11 mouse cellular contexts compared by ENCODE assay signal in genomic region chr1:74025651-74026226, GRCm38 (mm10).
A peak's percentile ranks its signal among the peaks of the same experiment; 100 is the strongest.
DNase-seq lines count a peak whose midpoint lies in the region; ATAC-seq and TF ChIP-seq lines count a peak whose summit lies in the region.
"Had no signal": no experiment of that assay in that cellular context is flagged by ENCODE, and none has a peak within 500 bp of the region (broad histone marks: within the 10 kb centered on the region; RNA-seq: fewer than 3 reads in every experiment).

No protein-coding gene starts in this region.

- no peak for TF ChIP-seq CTCF in spleen, adult 2 months (IDR thresholded peaks at IDR 0.05; ENCODE audit: extremely low read depth, insufficient read depth, insufficient read length, insufficient replicate concordance)
- no peak for TF ChIP-seq CTCF in stomach, postnatal 0 days (IDR thresholded peaks at IDR 0.05; ENCODE audit: low read depth)

- 34% methylated on average over 4 of the region's 4 CpGs for WGBS in heart, embryonic 14.5 days
- 42% methylated on average over 4 of the region's 4 CpGs for WGBS in spleen, adult 2 months
- WGBS in stomach, postnatal 0 days: 28% methylated on average over 4 of the region's 4 CpGs

- 0 out of 2 replicates have a peak, but pooled peaks cover 4% of the 10 kb centered on the region for H3K36me3 ChIP-seq in heart, embryonic 14.5 days (ENCODE audit: control insufficient read depth, insufficient read depth, low read length)
- H3K36me3 ChIP-seq in spleen, adult 2 months (ENCODE audit: control insufficient read depth, insufficient read depth, low read length): no peaks in the 10 kb centered on the region
- H3K36me3 ChIP-seq in stomach, postnatal 0 days (ENCODE audit: control insufficient read depth, insufficient read depth, low read length): no peaks in the 10 kb centered on the region
- H3K36me3 ChIP-seq: limb, embryonic 13.5 days had no signal

- no peak for TF ChIP-seq POLR2A in spleen, adult 2 months (IDR thresholded peaks at IDR 0.05; ENCODE audit: low read depth, low read length)

- TF ChIP-seq EP300 in stomach, postnatal 0 days (optimal IDR thresholded peaks at IDR 0.05): no peak

- peak overlapping the region; percentile 55; the same call in 1 of the 2 replicates for H3K9ac ChIP-seq in heart, embryonic 14.5 days (ENCODE audit: low read length)
- no peak overlapping the region for H3K9ac ChIP-seq in stomach, postnatal 0 days (ENCODE audit: low read length)
- H3K9ac ChIP-seq: limb, embryonic 13.5 days had no signal

- no peak for ATAC-seq in heart, embryonic 14.5 days (ENCODE audit: insufficient number of reproducible peaks, insufficient read depth, low FRiP score, low read depth)
- no peak for ATAC-seq in stomach, postnatal 0 days (ENCODE audit: low FRiP score, low TSS enrichment)
- ATAC-seq: inflammation-experienced regulatory T-cells, adult 6 months had no signal

- DNase-seq in heart, adult 9 months (ENCODE audit: low spot score in 2 of 2): no peak
- no peak for DNase-seq in spleen, adult 2 months (ENCODE audit: low read depth in 1 of 2, low spot score in 2 of 2)
- no peak for DNase-seq in spleen, postnatal 14 days (ENCODE audit: low spot score in 2 of 2)
- peak; percentile 74 for DNase-seq in kidney, postnatal 10 days
- DNase-seq in stomach, postnatal 0 days (ENCODE audit: low spot score): no peak
- no peak for DNase-seq in spleen, postnatal 4 days (ENCODE audit: low spot score in 2 of 2)
- no peak for DNase-seq in cerebellum, adult 9-10 months
- DNase-seq: cerebellum, postnatal 25 days had no signal

- no peak overlapping the region for H3K4me3 ChIP-seq in heart, embryonic 14.5 days (ENCODE audit: control insufficient read depth in 1 of 2, insufficient read depth in 1 of 2, low read depth in 1 of 2, low read length in 2 of 2)
- no peak overlapping the region for H3K4me3 ChIP-seq in spleen, adult 2 months (ENCODE audit: extremely low read depth, insufficient read depth, insufficient read length)
- H3K4me3 ChIP-seq in stomach, postnatal 0 days (ENCODE audit: low read depth, low read length): no peak overlapping the region
- H3K4me3 ChIP-seq: limb, embryonic 13.5 days had no signal

- H3K27me3 ChIP-seq in heart, embryonic 14.5 days (ENCODE audit: control insufficient read depth, insufficient read depth, low read length): no peaks in the 10 kb centered on the region
- no peaks in the 10 kb centered on the region for H3K27me3 ChIP-seq in spleen, adult 2 months (ENCODE audit: control insufficient read depth, insufficient read depth, low read length)
- H3K27me3 ChIP-seq in stomach, postnatal 0 days (ENCODE audit: control insufficient read depth, insufficient read depth, low read length): no peaks in the 10 kb centered on the region
- H3K27me3 ChIP-seq: limb, embryonic 13.5 days had no signal

- peak overlapping the region in 1 of 2 experiments; percentile 83; a peak in 2 of 4 replicates for H3K27ac ChIP-seq in heart, embryonic 14.5 days (replicated peaks in 1 of 2; ENCODE audit: control insufficient read depth in 1 of 2, insufficient read depth in 1 of 2, low read depth in 2 of 2, low read length in 2 of 2)
- 0 out of 2 replicates have a peak overlapping the region, but pooled peaks have one; percentile 21 for H3K27ac ChIP-seq in spleen, adult 2 months (ENCODE audit: insufficient read depth, low read length)
- H3K27ac ChIP-seq in stomach, postnatal 0 days (replicated peaks): peak overlapping the region; percentile 9; the same call in 1 of the 2 replicates

- peaks cover 87 to 100% of the 10 kb centered on the region in 2 experiments for H3K4me1 ChIP-seq in heart, embryonic 14.5 days (ENCODE audit: control insufficient read depth in 2 of 2, insufficient read depth in 2 of 2, low read length in 2 of 2)
- H3K4me1 ChIP-seq in spleen, adult 2 months (ENCODE audit: control insufficient read depth, insufficient read depth, insufficient read length): no peaks in the 10 kb centered on the region
- H3K4me1 ChIP-seq in stomach, postnatal 0 days (replicated peaks; ENCODE audit: control insufficient read depth, insufficient read depth): peaks cover 25% of the 10 kb centered on the region; the same call in 1 of the 2 replicates

- H3K4me2 ChIP-seq in heart, embryonic 14.5 days (ENCODE audit: low read length): no peak overlapping the region
- H3K4me2 ChIP-seq in stomach, postnatal 0 days (replicated peaks; ENCODE audit: low read depth): no peak overlapping the region

- no peaks in the 10 kb centered on the region for H3K9me3 ChIP-seq in heart, embryonic 14.5 days (ENCODE audit: control insufficient read depth, low read length)
- no peaks in the 10 kb centered on the region for H3K9me3 ChIP-seq in stomach, postnatal 0 days (ENCODE audit: control insufficient read depth, low read length)
- H3K9me3 ChIP-seq: limb, embryonic 13.5 days had no signal
